8 mouse cellular contexts compared by ENCODE assay signal in genomic region chr2:32436686-32437372, GRCm38 (mm10). TPM values are rescaled to one million over a fixed set of nuclear protein-coding genes. Genes with fewer than 3 reads are reported as not detected.
DNase-seq lines count a peak whose midpoint lies in the region; ATAC-seq and TF ChIP-seq lines count a peak whose summit lies in the region.

No protein-coding gene starts in this region.

- TF ChIP-seq CTCF in thymus, adult 2 months (IDR thresholded peaks at IDR 0.05; ENCODE audit: borderline replicate concordance, control insufficient read depth, extremely low read depth, insufficient read depth, low read length, poor library complexity), result no peak

- H3K36me3 ChIP-seq in forebrain, embryonic 10.5 days (replicated peaks), result no peaks in the 10 kb centered on the region; the same call in 1 of the 2 replicates
- H3K36me3 ChIP-seq in intestine, embryonic 16.5 days (ENCODE audit: control insufficient read depth, insufficient read depth, low read length), result no peaks in the 10 kb centered on the region
- H3K36me3 ChIP-seq in thymus, adult 2 months (ENCODE audit: control insufficient read depth, insufficient read depth, low read length), result no peaks in the 10 kb centered on the region

- no peak overlapping the region for H3K9ac ChIP-seq in intestine, embryonic 16.5 days (ENCODE audit: low read depth, low read length)

- H3K27me3 ChIP-seq in forebrain, embryonic 10.5 days (ENCODE audit: poor library complexity, severe bottlenecking), result no peaks in the 10 kb centered on the region
- H3K27me3 ChIP-seq in intestine, embryonic 16.5 days (replicated peaks; ENCODE audit: control insufficient read depth, insufficient read depth, low read length), result no peaks in the 10 kb centered on the region
- no peaks in the 10 kb centered on the region for H3K27me3 ChIP-seq in thymus, adult 2 months (ENCODE audit: control insufficient read depth, insufficient read depth, low read length)

- no peaks in the 10 kb centered on the region for H3K9me3 ChIP-seq in forebrain, embryonic 10.5 days
- H3K9me3 ChIP-seq in intestine, embryonic 16.5 days (ENCODE audit: control insufficient read depth, low read length), result no peaks in the 10 kb centered on the region

- ATAC-seq in intestine, embryonic 16.5 days, result peak; percentile 34; the same call in 1 of the 2 replicates
- no peak for ATAC-seq in megakaryocyte progenitor cell, adult 5-6 weeks (replicated peaks; ENCODE audit: poor library complexity)

- H3K4me1 ChIP-seq in forebrain, embryonic 10.5 days, result peaks cover 66% of the 10 kb centered on the region
- H3K4me1 ChIP-seq in intestine, embryonic 16.5 days (ENCODE audit: control insufficient read depth, insufficient read depth, low read length), result peaks cover 31% of the 10 kb centered on the region
- H3K4me1 ChIP-seq in thymus, adult 2 months (replicated peaks; ENCODE audit: control insufficient read depth, insufficient read depth, low read length), result no peaks in the 10 kb centered on the region

- H3K4me3 ChIP-seq in forebrain, embryonic 10.5 days, result no peak overlapping the region
- H3K4me3 ChIP-seq in intestine, embryonic 16.5 days (ENCODE audit: low read length), result no peak overlapping the region
- no peak overlapping the region for H3K4me3 ChIP-seq in thymus, adult 2 months (ENCODE audit: control insufficient read depth, insufficient read depth, low read length)

- WGBS in forebrain, embryonic 10.5 days, result 64% methylated on average over 3 of the region's 3 CpGs
- 50% methylated on average over 3 of the region's 3 CpGs for WGBS in intestine, embryonic 16.5 days
- 90% methylated on average over 3 of the region's 3 CpGs for WGBS in thymus, adult 2 months

- no peak overlapping the region for H3K4me2 ChIP-seq in intestine, embryonic 16.5 days (ENCODE audit: low read depth, low read length)

- peak; percentile 41 for DNase-seq in R1 (ENCODE audit: low read depth, low spot score)
- no peak for DNase-seq in forebrain, embryonic 10.5 days (ENCODE audit: extremely low spot score, low spot score)
- peak; percentile 35 for DNase-seq in mesoderm, embryonic 11.5 days (ENCODE audit: low read depth, low spot score)
- no peak for DNase-seq in cerebellum, adult 18-20 months
- DNase-seq in thymus, postnatal 0 days (ENCODE audit: low spot score), result no peak
- DNase-seq in thymus, adult 2 months, result no peak

- H3K27ac ChIP-seq in forebrain, embryonic 10.5 days, result peak overlapping the region; percentile 78
- peak overlapping the region; percentile 55 for H3K27ac ChIP-seq in intestine, embryonic 16.5 days (ENCODE audit: low read length)
- no peak overlapping the region for H3K27ac ChIP-seq in thymus, adult 2 months (ENCODE audit: control insufficient read depth, insufficient read depth, low read length)

- TF ChIP-seq POLR2A in thymus, adult 2 months (IDR thresholded peaks at IDR 0.05; ENCODE audit: control insufficient read depth, extremely low read depth, insufficient read depth, low read length, poor library complexity), result no peak

RNA-seq across cellular contexts. Expression of gene Naif1, which starts 13.4 kb away (rescaled TPM):
- polyA plus RNA-seq in forebrain, embryonic 10.5 days (2016; fragmentation: Nextera tagmentation; extraction: Ambion mirVana), result 6.6 and 6.7 TPM in 2 replicates
- 5.1 and 5.3 TPM in 2 replicates for polyA plus RNA-seq in intestine, embryonic 16.5 days (2015; fragmentation: Nextera tagmentation; extraction: Ambion mirVana)
- total RNA-seq in megakaryocyte progenitor cell, adult 5-6 weeks (2015), result 1.5 and 1.9 TPM in 2 replicates
- 3.5 TPM in 2 replicates for total RNA-seq in megakaryocyte progenitor cell, adult 5-6 weeks (2017)
- polyA plus RNA-seq in thymus, postnatal 0 days (2015; fragmentation: Nextera tagmentation; extraction: Ambion mirVana), result 5.4 and 6.2 TPM in 2 replicates
- polyA plus RNA-seq in thymus, adult 2 months (2012; rRNA removed), result 8.8 and 9.2 TPM in 2 replicates

RNA-seq across cellular contexts. Expression of gene Slc25a25, which starts 14.4 kb away (rescaled TPM):
- 25.0 and 26.3 TPM in 2 replicates for polyA plus RNA-seq in forebrain, embryonic 10.5 days (2016; fragmentation: Nextera tagmentation; extraction: Ambion mirVana)
- 19.3 and 19.9 TPM in 2 replicates for polyA plus RNA-seq in intestine, embryonic 16.5 days (2015; fragmentation: Nextera tagmentation; extraction: Ambion mirVana)
- total RNA-seq in megakaryocyte progenitor cell, adult 5-6 weeks (2015), result 5.2 and 6.4 TPM in 2 replicates
- 10.7 and 11.5 TPM in 2 replicates for total RNA-seq in megakaryocyte progenitor cell, adult 5-6 weeks (2017)
- polyA plus RNA-seq in thymus, postnatal 0 days (2015; fragmentation: Nextera tagmentation; extraction: Ambion mirVana), result 16.3 and 18.9 TPM in 2 replicates
- polyA plus RNA-seq in thymus, adult 2 months (2012; rRNA removed), result 25.3 and 29.3 TPM in 2 replicates

RNA-seq across cellular contexts. Expression of gene Ptges2, which starts 41.1 kb away (rescaled TPM):
- 23.8 and 26.4 TPM in 2 replicates for polyA plus RNA-seq in forebrain, embryonic 10.5 days (2016; fragmentation: Nextera tagmentation; extraction: Ambion mirVana)
- polyA plus RNA-seq in intestine, embryonic 16.5 days (2015; fragmentation: Nextera tagmentation; extraction: Ambion mirVana), result 49.1 and 49.8 TPM in 2 replicates
- 6.3 and 12.1 TPM in 2 replicates for total RNA-seq in megakaryocyte progenitor cell, adult 5-6 weeks (2015)
- total RNA-seq in megakaryocyte progenitor cell, adult 5-6 weeks (2017), result 9.5 and 10.6 TPM in 2 replicates
- 17.8 and 18.5 TPM in 2 replicates for polyA plus RNA-seq in thymus, postnatal 0 days (2015; fragmentation: Nextera tagmentation; extraction: Ambion mirVana)
- polyA plus RNA-seq in thymus, adult 2 months (2012; rRNA removed), result 17.9 and 24.7 TPM in 2 replicates

RNA-seq across cellular contexts. Expression of gene Lcn2, which starts 48.8 kb away (rescaled TPM):
- polyA plus RNA-seq in forebrain, embryonic 10.5 days (2016; fragmentation: Nextera tagmentation; extraction: Ambion mirVana), result not detected in 2 replicates
- 2.2 and 4.2 TPM in 2 replicates for polyA plus RNA-seq in intestine, embryonic 16.5 days (2015; fragmentation: Nextera tagmentation; extraction: Ambion mirVana)
- total RNA-seq in megakaryocyte progenitor cell, adult 5-6 weeks (2015), result 437 and 498 TPM in 2 replicates
- total RNA-seq in megakaryocyte progenitor cell, adult 5-6 weeks (2017), result 53.7 and 107 TPM in 2 replicates
- 4.3 and 6.3 TPM in 2 replicates for polyA plus RNA-seq in thymus, postnatal 0 days (2015; fragmentation: Nextera tagmentation; extraction: Ambion mirVana)
- polyA plus RNA-seq in thymus, adult 2 months (2012; rRNA removed), result 23.8 and 27.3 TPM in 2 replicates

RNA-seq across cellular contexts. Expression of gene 1110008P14Rik, which starts 55.1 kb away (rescaled TPM):
- polyA plus RNA-seq in forebrain, embryonic 10.5 days (2016; fragmentation: Nextera tagmentation; extraction: Ambion mirVana), result 36.3 and 37.5 TPM in 2 replicates
- 44.2 and 45.8 TPM in 2 replicates for polyA plus RNA-seq in intestine, embryonic 16.5 days (2015; fragmentation: Nextera tagmentation; extraction: Ambion mirVana)
- total RNA-seq in megakaryocyte progenitor cell, adult 5-6 weeks (2015), result 15.3 and 18.1 TPM in 2 replicates
- total RNA-seq in megakaryocyte progenitor cell, adult 5-6 weeks (2017), result 8.0 and 15.4 TPM in 2 replicates
- polyA plus RNA-seq in thymus, postnatal 0 days (2015; fragmentation: Nextera tagmentation; extraction: Ambion mirVana), result 66.9 and 77.3 TPM in 2 replicates
- 192 and 257 TPM in 2 replicates for polyA plus RNA-seq in thymus, adult 2 months (2012; rRNA removed)

Comparison
In these comparisons a context has a peak if more than half of its experiments do, and no peak if none do; other contexts are left out.
1. DNase-seq: peak in R1 (single experiment) and mesoderm, embryonic 11.5 days (single experiment); none in forebrain, embryonic 10.5 days (single experiment), cerebellum, adult 18-20 months (0 of 2), thymus, postnatal 0 days (single experiment) and thymus, adult 2 months (single experiment).